Mouse (Mus musculus): Measurements from ENCODE around the gene Nefh.

DNA sequence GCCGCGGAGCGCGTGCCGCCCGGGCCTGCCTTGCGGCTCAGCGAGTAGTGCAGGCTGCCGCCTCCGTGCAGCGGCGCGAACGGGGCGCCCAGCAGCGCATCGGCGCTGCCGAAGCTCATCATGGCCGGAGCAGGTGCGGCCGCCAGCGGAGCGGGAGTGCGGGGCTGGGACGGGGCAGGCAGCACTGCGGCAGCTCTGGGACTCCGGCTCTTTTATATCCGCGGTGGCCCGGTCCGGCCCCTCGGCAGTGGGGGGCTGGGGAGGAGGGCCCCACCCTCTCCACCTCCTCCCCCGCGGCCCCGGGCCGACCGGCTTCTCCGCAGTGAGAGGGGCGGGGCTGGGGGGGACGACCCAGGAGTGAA lies at the start of gene Nefh:
- TF ChIP-seq CTCF (IDR thresholded peaks at IDR 0.05; ENCODE audit: low read depth, low read length) = no peak
- TF ChIP-seq POLR2A (IDR thresholded peaks at IDR 0.05; ENCODE audit: borderline replicate concordance, low read depth, low read length) = no peak

All from bone marrow macrophage, adult 2 months (primary cell).